Mouse (Mus musculus) forebrain, embryonic 14.5 days (tissue): ENCODE measurements at regions not wholly inside any gene's neighbourhood (a gene's known extent, or its start where the extent isn't known, plus 50 kb on each side); places are given as distances from the start of the nearest gene placed in this dataset.

Experiments
- ATAC-seq: fragments of 200-750 bp; cut with Nextera tagmentation; 2 replicates; pipeline ENCODE4 v1.8.0; 2017; ENCODE audit warnings: mild to moderate bottlenecking, moderate library complexity
- DNase-seq: peaks from one replicate; pipeline ENCODE4 v3.0.0-alpha.2; 2015; ENCODE audit warnings: low spot score
- H3K27ac ChIP-seq: fragments of 300-500 bp; sonication (generic); 2 replicates; pipeline ENCODE4 v1.5.1; 2014; ENCODE audit warnings: low read depth, mild to moderate bottlenecking, control low read depth, low read length, moderate library complexity
- H3K27me3 ChIP-seq: fragments of 300-500 bp; sonication (generic); replicated peaks from 2 replicates; pipeline ENCODE4 v1.6.1; 2014; ENCODE audit warnings: low read length, control low read depth, mixed read lengths; ENCODE audit not compliant: control insufficient read depth, insufficient read depth
- H3K36me3 ChIP-seq: fragments of 300-500 bp; sonication (generic); 2 replicates; pipeline ENCODE4 v1.6.1; 2014; ENCODE audit warnings: low read length, control low read depth; ENCODE audit not compliant: control insufficient read depth, insufficient read depth
- H3K4me1 ChIP-seq: fragments of 300-500 bp; sonication (generic); 2 replicates; pipeline ENCODE4 v1.6.1; 2014; ENCODE audit warnings: antibody characterized with exemption, low read length, control low read depth; ENCODE audit not compliant: control insufficient read depth, insufficient read depth
- H3K4me2 ChIP-seq: fragments of 300-500 bp; sonication (generic); 2 replicates; pipeline ENCODE4 v1.6.1; 2014; ENCODE audit warnings: mild to moderate bottlenecking, control low read depth, low read length
- H3K4me3 ChIP-seq: fragments of 300-500 bp; sonication (generic); 2 replicates; pipeline ENCODE4 v1.5.1; 2014; ENCODE audit warnings: low read depth, low read length, control low read depth
- H3K9ac ChIP-seq: fragments of 300-500 bp; sonication (generic); 2 replicates; pipeline ENCODE4 v1.6.1; 2014; ENCODE audit warnings: mild to moderate bottlenecking, low read length, control low read depth, moderate library complexity
- H3K9me3 ChIP-seq: fragments of 300-500 bp; sonication (generic); replicated peaks from 2 replicates; pipeline ENCODE4 v1.6.1; 2016; ENCODE audit warnings: low read length, control low read depth, mixed read lengths; ENCODE audit not compliant: control insufficient read depth
- WGBS: fragments of 180-500 bp; shearing (Covaris S2); extraction: QIAGEN DNeasy Blood & Tissue Kit; methylation state at CpG from one replicate; pipeline ENCODE4 v1.1.7; 2014; 5-methylcytosine and 5-hydroxymethylcytosine counted together

- no peak for ATAC-seq
- H3K4me3 ChIP-seq = no peak overlapping the region
- 80% methylated on average over 11 of the region's 11 CpGs for WGBS
Measured at GRCm38 (mm10) chr16:50516579-50516978, 74.4 kb downstream of the Ccdc54 start.

GRCm38 (mm10) chr16:50515039-50515438 lies 75.9 kb downstream of the Ccdc54 start:
- no peak overlapping the region for H3K4me2 ChIP-seq
- H3K27me3 ChIP-seq = no peaks in the 10 kb centered on the region
- DNase-seq = no peak
- no peak overlapping the region for H3K27ac ChIP-seq
- no peak for ATAC-seq
- no peak overlapping the region for H3K9ac ChIP-seq
- 94% methylated on average over 8 of the region's 8 CpGs for WGBS
- no peaks in the 10 kb centered on the region for H3K9me3 ChIP-seq
- H3K4me1 ChIP-seq = no peaks in the 10 kb centered on the region
- H3K4me3 ChIP-seq = no peak overlapping the region
- H3K36me3 ChIP-seq = no peaks in the 10 kb centered on the region

More at GRCm38 (mm10) chr16:50516579-50516978, 74.4 kb downstream of the Ccdc54 start:
- Histone ChIP-seq H3K36me3 (no peaks in the 10 kb centered on the region), H3K9ac (no peak overlapping the region), H3K4me2 (no peak overlapping the region), H3K9me3 (no peaks in the 10 kb centered on the region), H3K27me3 (no peaks in the 10 kb centered on the region), H3K27ac (no peak overlapping the region), H3K4me1 (no peaks in the 10 kb centered on the region)
- no peak for DNase-seq

- Histone ChIP-seq H3K4me2 (no peak overlapping the region), H3K27ac (no peak overlapping the region), H3K36me3 (no peaks in the 10 kb centered on the region), H3K4me3 (no peak overlapping the region), H3K27me3 (no peaks in the 10 kb centered on the region), H3K4me1 (no peaks in the 10 kb centered on the region), H3K9me3 (no peaks in the 10 kb centered on the region), H3K9ac (no peak overlapping the region)
- DNase-seq (no peak), ATAC-seq (no peak)
- 67% methylated on average over 3 of the region's 3 CpGs for WGBS
Measured at GRCm38 (mm10) chr16:50512080-50512479, 78.9 kb downstream of the Ccdc54 start.

- H3K9ac ChIP-seq = no peak overlapping the region
- H3K27ac ChIP-seq = no peak overlapping the region
- no peak overlapping the region for H3K4me2 ChIP-seq
- no peaks in the 10 kb centered on the region for H3K4me1 ChIP-seq
- ATAC-seq = no peak
- no peaks in the 10 kb centered on the region for H3K36me3 ChIP-seq
- no peaks in the 10 kb centered on the region for H3K9me3 ChIP-seq
- WGBS = 55% methylated on average over 4 of the region's 4 CpGs
- H3K27me3 ChIP-seq = no peaks in the 10 kb centered on the region
- H3K4me3 ChIP-seq = no peak overlapping the region
- DNase-seq = no peak
Measured at GRCm38 (mm10) chr16:50509529-50509895, 77.3 kb upstream of the Bbx start.

GRCm38 (mm10) chr16:50508673-50509528 lies 76.7 kb upstream of the Bbx start:
- 80% methylated on average over 14 of the region's 14 CpGs for WGBS
- no peak for DNase-seq
- Histone ChIP-seq H3K4me2 (no peak overlapping the region), H3K9me3 (no peaks in the 10 kb centered on the region), H3K4me3 (no peak overlapping the region), H3K9ac (no peak overlapping the region), H3K36me3 (no peaks in the 10 kb centered on the region), H3K27me3 (no peaks in the 10 kb centered on the region), H3K4me1 (no peaks in the 10 kb centered on the region), H3K27ac (no peak overlapping the region)
- no peak for ATAC-seq

GRCm38 (mm10) chr16:50504619-50505018 lies 72.4 kb upstream of the Bbx start:
- Histone ChIP-seq H3K36me3 (no peaks in the 10 kb centered on the region), H3K27me3 (no peaks in the 10 kb centered on the region), H3K4me2 (no peak overlapping the region), H3K27ac (no peak overlapping the region), H3K4me1 (no peaks in the 10 kb centered on the region), H3K4me3 (no peak overlapping the region), H3K9me3 (no peaks in the 10 kb centered on the region), H3K9ac (no peak overlapping the region)
- no peak for DNase-seq
- WGBS = 37% methylated on average over 3 of the region's 3 CpGs
- ATAC-seq = no peak

- 84% methylated on average over 7 of the region's 7 CpGs for WGBS
- no peak for ATAC-seq
Measured at GRCm38 (mm10) chr16:50498909-50499308, 66.7 kb upstream of the Bbx start.

GRCm38 (mm10) chr16:50493662-50494061 lies 61.5 kb upstream of the Bbx start:
- Histone ChIP-seq H3K27ac (no peak overlapping the region), H3K4me3 (no peak overlapping the region), H3K9ac (no peak overlapping the region), H3K36me3 (no peaks in the 10 kb centered on the region), H3K4me1 (no peaks in the 10 kb centered on the region), H3K4me2 (no peak overlapping the region), H3K9me3 (no peaks in the 10 kb centered on the region), H3K27me3 (no peaks in the 10 kb centered on the region)
- ATAC-seq (no peak), DNase-seq (no peak)
- 95% methylated on average over 2 of the region's 2 CpGs for WGBS

More at GRCm38 (mm10) chr16:50498909-50499308, 66.7 kb upstream of the Bbx start:
- no peak overlapping the region for H3K4me3 ChIP-seq
- H3K4me2 ChIP-seq = no peak overlapping the region
- H3K9me3 ChIP-seq = no peaks in the 10 kb centered on the region
- no peaks in the 10 kb centered on the region for H3K27me3 ChIP-seq
- H3K4me1 ChIP-seq = no peaks in the 10 kb centered on the region
- no peak overlapping the region for H3K27ac ChIP-seq
- no peak for DNase-seq
- no peaks in the 10 kb centered on the region for H3K36me3 ChIP-seq
- H3K9ac ChIP-seq = no peak overlapping the region

GRCm38 (mm10) chr16:50489244-50489643 lies 57.1 kb upstream of the Bbx start:
- Histone ChIP-seq H3K9me3 (no peaks in the 10 kb centered on the region), H3K27ac (no peak overlapping the region), H3K9ac (no peak overlapping the region), H3K4me3 (no peak overlapping the region), H3K36me3 (no peaks in the 10 kb centered on the region), H3K4me2 (no peak overlapping the region), H3K4me1 (no peaks in the 10 kb centered on the region), H3K27me3 (no peaks in the 10 kb centered on the region)
- no peak for ATAC-seq
- 91% methylated on average over 6 of the region's 6 CpGs for WGBS
- no peak for DNase-seq
